Mouse (Mus musculus) spleen, adult 12 weeks (tissue): ENCODE results near the gene Diexf.

Experiments
- DNase-seq: peaks from one replicate; pipeline ENCODE4 v3.0.0; 2022; ENCODE audit warnings: low spot score

Gene Diexf

DNA sequence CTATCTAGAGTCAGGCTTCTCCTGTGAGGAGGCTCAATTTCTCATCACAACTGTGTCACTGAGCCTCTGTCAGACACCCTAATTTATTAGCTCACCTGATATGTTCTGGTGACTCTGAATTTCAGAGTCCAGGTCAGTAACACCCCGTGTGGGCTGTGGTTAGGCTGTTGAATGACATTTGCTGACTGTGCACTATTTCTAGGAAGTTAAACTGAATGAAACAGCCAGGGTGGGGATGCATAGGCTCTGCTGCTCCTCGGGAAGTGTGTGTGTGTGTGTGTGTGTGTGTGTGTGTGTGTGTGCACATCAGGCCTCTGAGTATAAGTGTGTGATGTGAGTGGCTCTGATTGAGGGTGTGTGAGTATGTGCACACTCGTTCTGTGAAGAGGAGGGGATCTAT lies 8.6 kb upstream of the Diexf start:
- no peak for DNase-seq

DNA sequence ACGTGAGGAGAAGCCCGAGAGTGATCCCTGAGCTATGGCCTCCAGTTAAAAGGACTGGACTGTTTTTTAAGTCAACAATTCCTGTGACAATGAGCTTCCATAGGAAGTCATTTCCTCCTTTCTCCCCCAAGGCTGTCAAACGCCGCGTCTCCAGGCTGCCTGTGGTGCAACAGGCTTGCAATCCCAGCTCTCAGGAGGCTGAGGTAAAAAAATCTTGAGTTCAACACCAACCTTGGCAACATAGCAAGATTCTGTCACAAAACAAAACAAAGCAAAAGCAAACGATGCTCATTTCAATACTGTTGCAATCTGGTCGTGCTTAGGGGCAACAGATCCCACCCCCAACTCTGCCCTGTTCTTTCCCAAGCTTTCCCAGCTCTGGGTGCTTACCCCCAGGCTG lies 8.0 kb upstream of the Diexf start:
- DNase-seq = no peak

DNA sequence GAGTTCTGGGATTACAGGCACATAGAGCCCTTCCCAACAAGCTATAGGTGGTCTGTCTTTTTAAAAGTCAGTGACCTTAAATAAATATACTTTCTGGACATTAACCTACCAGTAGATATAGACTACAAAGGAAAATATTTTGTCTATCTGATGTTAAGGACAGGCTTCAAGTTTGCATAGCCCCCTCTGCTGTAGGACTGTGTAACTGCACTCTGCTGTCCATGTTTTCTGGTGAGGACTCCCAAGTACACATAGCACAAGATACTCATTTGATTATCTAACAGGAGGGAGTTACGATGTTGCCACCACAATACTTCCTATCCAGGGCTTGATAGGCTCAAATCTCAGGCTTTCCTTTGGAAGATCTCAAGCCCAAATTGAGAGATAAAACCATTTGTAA lies 3.7 kb upstream of the Diexf start:
- DNase-seq = no peak

DNA sequence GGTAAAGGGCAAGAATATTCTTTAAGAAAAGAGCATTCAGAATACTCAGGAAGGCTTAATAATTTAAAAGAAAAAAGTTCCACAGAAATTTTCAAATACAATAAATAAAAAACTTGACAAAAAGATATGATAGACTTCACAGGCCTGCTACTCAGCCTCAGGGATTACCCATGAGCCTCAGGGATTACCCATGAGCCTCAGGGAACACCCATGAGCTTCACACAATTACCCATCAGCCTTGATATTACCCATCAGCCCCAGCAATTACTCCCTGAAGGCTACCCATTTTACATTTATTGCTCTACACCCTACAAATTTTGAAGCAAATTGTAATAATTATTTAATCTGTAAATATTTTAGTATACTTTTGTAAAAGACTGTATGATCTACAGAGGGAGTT lies 2.3 kb upstream of the Diexf start:
- no peak for DNase-seq

DNA sequence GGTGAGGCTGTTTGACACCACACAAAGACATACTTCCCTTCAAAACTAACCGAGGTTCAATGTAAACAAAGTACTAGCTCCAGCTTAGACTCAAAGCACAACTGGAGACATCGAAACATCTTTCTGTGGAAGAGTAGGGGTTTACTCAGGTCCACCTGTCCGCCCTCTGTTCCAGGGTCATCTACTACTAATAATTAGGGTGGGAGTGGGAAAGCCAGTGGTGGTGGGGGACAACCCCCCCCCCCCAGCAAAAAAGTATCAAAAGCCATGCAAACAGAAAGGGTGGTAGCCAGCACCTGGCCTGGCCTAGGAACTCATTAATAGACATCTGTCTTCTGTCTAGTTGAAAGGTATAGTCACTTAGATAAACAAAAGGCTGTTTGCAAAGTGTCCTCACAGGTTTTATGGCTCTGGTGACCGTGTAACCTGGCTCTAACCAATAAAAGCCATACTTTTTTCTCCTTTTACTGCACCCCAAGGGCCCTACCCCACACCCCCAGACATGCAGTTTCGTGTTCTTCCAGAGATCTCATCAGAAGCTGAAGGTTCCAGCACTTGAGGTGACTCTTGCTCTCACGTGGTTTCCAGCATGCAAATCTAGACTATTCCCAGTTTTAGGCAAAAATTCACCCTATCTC lies 1.4 kb upstream of the Diexf start:
- DNase-seq = no peak

DNA sequence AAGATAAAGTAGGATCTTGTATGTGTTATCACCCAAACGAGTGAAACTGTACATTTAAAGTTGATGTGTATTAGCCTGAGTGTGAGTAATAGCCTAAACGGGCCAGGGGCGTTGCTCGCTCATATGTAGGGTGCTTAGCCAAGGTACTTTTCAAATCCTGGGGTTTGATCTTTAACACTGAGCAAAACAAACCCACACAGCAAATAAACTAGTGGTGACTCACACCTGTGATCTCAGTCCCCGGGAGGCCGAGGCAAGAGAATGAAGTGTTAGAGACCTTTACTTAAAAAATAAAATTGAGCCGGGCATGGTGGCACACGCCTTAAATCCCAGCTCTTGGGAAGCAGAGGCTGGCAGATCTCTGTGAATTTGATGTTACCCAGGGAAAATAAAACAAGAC lies 767 bp upstream of the Diexf start:
- DNase-seq = no peak

DNA sequence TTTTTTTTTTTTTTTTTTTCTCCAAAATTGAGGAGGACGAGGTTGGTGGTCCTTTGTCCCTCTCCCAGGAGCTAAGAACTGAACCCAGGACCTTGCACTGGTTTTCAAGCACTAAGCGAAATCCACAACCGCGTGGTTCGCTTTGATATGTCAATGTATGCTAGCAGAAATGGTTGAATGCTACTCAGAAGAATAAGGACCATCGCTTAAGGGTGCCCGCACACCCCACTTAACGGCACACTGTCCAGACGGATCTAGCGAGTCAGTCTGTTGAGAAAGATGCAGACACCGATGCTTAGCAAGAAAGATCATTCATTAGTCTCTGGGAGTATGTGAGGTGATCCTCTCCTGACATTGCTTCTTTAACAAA lies 369 bp upstream of the Diexf start:
- no peak for DNase-seq

DNA sequence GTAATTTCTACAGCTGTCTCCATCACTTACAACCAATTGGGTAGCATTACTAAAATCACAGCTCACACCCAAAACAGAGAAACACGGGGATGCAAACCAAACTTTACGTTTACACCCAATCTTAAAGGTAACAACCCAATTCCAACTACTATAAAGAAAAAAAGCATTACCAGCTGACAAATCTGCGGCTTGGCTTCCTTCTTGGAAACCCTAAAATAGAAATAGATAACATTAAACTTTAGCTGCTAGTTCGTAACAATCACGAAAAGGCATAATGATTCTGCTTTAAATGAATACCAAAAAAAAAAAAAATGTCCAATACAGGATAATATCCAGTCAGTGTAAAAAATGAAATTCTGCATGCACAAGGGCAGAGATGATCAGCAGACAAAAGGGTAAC lies 751 bp downstream of the Diexf start:
- no peak for DNase-seq

DNA sequence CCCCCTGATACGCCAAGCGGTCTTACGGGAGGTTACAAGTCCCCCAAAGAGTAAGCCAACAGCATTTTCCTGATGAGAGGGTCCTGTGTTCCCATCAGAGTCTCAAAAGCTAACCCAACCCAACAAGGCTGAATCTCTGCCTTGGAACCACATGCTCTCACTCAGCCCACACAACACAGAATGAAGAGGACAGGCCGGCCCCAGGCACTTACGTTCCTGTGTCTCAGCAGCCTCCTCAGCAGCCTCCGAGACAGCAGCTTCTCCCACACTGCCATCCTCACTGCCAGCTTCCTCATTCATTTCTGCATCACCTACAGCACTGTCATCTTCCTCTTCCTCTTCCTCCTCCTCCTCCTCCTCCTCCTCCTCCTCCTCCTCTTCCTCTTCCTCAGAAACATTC lies 2.0 kb downstream of the Diexf start:
- no peak for DNase-seq

DNA sequence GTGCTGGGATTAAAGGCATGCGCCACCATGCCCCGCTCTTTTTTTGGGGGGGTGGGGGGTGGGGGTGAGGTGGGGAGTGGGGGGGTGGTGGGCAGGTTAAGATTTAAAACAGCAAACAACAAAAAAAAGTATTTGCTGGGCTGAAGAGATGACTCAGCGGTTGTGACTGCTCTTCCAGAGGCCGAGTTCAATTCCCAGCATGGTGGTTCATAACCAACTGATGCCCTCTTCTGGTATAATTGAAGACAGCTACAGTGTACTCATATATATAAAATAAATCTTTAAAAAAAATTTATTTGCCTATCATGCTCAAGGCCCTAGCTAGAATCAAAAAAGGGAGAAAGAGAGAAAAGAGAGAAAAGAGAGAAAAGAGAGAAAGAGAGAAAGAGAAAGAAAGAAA lies 4.2 kb downstream of the Diexf start:
- no peak for DNase-seq

DNA sequence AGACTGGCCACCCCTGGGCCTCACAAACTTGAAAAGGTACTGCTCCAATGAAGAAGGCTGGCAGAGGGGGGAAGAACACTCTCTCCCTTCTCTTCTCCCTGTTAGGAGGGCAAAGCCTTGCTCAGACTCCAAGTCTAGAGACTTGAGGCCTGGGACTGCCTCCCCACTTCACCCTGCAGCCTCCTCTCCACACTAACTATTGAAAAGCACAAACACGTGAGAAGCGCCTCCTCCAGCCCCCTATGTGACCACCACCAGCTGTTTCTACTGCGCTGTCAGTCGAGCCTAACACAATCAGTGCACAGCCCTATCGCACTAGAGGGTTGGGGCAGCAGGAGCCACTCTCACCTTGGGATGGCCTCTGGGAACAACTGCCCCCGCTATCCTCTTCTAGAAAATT lies 6.8 kb downstream of the Diexf start:
- DNase-seq = no peak

DNA sequence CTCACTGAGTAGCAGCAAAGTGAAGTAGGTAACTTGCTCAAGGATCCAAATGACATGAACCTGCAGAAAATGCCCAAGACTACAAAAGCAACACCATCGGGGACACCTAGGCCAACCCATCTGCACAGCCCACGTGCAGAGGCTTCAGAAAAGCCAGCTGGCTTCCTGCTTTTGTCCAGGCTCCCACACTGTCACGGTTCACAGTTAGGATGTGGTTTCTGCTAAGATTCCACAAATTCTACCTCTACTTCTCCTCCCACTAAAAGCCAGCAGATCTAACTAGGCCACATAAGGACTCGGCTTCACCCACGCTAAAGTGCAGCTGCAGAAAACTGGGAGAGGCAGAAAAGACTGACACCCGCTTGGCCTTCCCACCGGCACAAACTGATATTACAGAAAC lies 7.3 kb downstream of the Diexf start:
- no peak for DNase-seq

DNA sequence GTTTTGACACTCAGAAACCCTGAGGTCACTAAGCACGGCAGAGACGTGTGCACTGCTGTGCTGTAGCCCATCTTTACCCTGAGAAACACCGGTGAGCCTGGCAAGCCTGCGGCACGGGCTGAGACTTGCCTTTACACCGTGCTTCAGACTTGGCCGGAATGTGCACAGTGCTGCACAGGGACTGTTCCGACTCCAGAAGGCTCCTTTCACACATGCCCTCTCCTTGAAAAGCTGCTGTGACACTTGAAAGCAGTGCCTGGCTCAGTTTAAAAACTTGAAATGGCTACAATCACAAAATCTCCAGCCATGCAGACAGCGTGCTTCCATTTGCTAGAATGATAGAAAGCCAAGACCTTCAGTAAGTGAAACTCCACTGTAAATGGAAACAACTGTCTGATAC lies 18.0 kb downstream of the Diexf start:
- DNase-seq = no peak

DNA sequence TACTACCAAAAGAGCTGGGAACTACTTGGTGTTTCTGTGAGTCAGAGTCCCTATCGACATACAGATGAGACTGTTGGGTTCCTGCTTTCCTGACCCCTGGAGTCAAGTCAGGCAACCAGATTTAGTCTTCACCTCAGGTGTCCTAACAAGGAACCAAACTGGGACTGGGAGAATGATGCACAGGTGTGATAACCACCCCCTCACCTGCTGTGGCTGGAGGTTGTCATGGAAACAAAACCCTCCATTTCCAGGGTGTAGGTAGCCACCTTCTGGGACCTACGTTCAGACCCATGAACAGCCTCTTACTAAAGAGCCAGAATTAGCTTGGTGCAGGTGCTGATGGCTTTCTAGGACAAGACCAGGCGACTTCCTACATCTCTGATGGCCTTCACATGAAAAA lies 27.1 kb downstream of the Diexf start:
- no peak for DNase-seq

DNA sequence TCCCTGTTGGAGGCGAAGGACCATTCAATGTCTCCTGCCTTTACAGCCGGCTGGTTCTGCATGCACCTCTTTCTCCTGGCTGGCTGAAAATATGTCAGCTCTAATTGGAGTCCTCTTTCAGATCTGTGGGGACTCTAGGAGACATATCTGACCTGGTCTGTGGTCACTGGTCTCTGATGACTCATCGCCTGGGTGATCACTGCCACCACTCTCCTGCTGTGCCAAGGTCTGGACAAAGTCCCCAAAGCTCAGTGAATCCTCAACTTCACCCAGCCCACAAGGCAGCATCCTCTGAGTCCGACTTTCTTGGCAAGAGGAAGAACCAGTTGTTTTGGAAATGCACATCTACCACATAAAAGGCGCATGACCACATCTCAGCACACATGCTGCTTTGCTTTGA lies 27.5 kb downstream of the Diexf start:
- DNase-seq = no peak

DNA sequence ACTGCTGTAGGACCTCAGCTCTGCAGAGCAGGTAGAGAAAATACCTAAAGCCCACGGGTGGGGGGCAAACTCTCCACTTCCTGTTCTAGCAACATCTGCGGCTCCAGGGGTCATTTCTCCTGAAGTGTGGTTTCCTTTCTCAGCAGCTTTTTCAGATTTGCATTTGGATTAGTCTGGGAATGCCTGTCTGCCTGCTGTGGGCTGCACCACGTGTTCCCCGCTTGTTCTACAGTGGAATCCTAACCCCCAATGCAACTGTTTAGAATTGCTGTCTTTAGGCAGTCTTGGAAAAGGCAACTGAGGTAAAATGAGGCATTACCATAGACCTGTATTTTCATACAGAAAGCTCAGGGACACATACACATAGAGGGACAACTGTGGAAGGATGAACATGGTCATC lies 28.0 kb downstream of the Diexf start:
- no peak for DNase-seq

DNA sequence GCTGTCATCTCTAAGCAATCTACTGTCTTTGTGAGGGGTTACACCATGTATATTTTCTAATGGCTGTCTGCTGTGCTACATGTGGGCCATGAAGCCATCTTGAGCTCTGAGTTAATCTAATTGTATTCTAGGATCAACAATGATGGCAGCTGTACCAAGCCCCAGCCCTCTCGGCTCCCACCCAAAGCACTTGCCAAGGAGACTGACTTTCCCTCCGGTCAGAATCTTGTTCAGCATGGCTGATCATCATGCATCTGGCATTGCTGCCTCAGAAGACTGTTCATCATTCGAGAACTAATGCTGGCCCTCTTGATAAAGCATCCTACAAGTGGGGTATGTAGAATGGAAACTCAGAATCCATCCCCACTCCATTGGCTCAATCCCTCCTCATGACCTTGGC lies 31.1 kb downstream of the Diexf start:
- no peak for DNase-seq

DNA sequence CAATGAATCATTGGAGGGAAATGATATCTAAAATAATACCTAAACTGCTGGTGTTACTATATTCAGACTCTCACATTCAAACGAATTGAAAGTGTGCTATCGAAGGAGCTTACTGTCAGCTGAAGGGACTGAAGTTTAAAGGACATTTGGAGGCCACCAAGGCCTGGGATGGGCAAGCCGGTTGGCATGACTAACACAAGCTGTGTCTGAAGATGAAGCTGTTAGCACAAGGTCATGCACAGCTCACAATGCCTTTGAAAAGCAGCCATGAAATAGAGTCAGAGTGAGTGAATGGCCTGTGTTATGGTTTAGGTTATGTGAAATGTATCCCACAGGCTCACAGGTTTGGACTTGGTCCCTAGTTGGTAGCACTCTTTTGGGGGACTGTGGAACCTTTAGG lies 36.5 kb downstream of the Diexf start:
- no peak for DNase-seq

DNA sequence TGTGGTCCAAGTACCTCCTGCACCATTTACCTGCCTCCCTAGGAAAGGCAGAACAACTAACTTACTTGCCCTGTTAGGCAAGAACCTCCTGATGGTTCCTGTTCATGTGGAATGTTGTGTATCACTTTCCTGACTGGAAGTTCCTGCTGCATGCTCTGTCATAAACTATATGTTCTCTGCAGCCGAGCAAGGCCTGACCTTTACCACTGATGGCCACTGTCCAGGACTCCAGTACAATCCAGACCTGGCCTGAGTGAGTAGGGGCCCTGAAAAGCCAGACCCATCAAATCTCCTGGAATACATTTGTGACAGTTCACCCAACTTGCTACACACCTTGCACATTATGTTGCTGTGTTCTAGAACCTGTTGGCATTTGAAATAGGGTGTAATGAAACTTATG lies 37.3 kb downstream of the Diexf start:
- DNase-seq = no peak

DNA sequence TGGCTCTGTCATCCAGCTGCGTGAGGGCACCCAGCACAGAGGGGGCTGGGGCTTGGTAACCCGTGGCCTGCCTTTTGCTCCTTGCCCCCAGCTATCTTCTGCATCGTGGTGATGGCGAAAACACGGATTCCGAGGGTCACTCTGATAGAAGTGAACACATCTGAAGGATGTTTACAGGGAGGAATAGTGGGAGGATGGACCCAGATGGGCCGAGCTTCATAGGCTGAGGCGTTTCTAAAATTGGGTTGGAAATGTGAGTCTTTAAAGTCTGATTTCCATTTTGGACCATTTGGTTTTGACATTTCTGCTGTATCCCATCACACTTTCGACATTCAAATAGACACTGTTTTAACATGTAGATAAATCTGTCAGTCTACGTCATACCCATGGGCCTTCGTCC lies 39.2 kb downstream of the Diexf start:
- no peak for DNase-seq

DNA sequence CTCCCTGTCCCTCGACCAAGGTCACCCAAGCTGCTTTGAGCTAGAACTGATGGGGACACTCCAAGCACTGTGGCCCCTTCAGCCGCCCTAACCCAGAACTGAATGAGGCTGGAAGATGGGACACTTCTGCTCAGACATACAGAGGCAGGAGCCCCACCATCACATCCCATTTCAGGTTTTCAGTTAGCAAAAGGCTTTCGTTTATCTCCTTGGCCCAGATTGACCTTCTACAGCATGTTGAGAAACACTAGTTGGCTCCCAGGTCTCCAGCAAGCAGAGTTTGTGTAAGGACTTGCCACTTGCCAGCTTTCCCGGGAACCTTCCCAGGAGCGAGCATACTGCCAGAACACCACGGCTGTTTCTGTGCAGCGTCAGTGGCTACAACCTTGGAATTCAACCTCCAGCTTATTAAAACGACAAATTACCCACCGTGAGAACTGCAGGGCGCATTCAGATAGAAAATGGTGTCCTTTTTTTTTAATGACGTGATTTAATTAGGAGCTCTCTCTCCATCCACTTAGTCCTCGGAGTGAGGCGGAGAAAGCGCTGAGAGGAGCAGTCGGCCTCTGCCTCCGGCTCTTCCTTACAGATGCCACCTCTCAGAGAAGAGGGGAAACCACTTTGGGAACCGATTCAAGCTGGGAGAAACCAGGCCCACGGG lies 39.7 kb downstream of the Diexf start:
- DNase-seq = no peak

DNA sequence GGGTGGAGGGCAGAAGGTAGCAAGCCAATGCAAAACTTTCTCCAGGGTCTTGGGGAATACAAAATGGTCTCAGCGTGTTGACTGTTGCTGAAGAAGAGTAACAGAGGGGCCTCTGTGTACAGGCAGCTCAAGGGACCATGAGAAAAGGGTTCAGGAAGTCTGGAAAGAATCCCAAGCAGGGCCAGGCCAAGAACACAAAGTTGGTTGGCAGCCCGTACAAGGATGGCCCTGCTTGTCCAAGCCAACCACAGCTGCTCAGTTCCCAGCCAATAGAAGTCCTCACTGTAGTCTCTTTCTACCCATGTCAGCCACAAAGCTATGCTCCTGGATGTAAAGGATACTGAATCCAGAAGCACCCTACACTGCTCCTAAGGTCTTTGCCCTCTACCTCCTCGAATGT lies 40.4 kb downstream of the Diexf start:
- DNase-seq = no peak

DNA sequence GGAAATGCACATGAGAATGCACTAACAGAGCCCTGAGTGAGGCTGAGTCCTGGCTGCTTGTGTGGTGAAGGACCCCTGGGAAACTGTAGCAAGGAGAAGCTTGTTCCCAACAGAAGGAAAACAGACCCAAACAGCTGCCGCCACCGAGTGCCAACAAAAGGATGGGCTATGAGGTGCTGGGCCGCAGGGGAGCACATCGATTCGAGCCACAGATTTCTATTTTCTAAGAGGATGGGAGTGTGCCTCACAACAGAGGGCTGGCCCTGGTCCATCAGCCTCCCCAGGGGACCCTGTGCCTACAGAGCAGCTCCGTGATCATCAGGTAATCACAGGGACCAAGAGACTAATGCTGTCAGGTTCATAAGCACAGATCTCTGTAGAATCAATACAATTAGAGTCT lies 40.9 kb downstream of the Diexf start:
- DNase-seq = no peak

DNA sequence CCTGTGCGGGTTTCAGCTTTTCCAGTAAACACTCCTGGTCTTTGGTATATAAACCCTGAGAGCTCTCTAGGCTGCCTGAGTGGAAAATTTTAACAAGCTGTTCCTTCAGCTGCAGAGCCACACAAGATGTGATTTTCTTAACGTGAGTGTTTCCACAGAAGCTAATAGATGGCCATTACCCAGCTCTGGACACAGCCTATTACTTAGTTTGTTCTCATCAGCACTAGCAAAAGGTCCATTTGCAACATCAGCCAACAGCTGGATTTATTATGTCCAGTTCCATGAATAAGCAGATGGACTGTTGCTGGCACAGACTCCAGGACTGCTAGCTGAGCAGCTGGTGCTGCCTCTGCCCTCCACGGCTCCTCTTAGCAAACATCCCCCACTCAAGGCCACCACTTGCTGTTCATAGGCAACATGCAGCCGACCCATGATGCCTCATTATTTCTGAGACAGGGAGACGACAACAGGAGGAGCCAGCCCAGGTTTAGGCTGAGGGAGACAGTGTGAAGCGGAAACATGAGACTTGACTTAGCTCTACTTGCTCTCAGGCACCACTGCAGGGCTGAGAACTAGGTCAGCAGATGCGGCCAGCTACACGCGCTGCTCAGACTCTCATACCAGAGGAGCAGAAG lies 43.1 kb downstream of the Diexf start:
- no peak for DNase-seq
